Mouse (Mus musculus): ENCODE results near the gene Cdk5. TPM values are rescaled to one million over a fixed set of nuclear protein-coding genes. Genes with fewer than 3 reads are reported as not detected.

Gene Cdk5
- polyA plus RNA-seq, 1 experiment from 2014 or later: 46.4 TPM

DNA sequence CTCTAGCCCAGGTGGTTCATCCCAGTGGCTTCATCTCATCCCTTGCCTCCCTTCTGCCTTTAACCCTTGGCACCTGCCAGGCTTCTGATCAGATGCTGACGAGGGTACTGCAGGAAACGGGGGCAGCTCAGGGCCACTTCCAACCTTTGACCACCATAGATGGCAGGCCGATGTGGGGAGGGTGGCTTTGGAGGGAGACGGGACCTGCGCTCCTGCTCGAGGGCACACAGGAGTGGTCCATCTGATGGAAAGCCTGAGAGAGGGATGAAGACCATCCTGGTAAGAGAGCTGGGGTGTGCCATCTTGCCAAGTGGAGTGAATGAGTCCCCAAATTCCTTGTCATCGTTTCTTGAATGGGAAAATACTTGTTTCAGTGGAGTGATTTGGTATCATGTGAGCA is 19.9 kb upstream of the Cdk5 start:
- no peak overlapping the region for H3K9ac ChIP-seq (replicated peaks; ENCODE audit: low read depth, low read length)
- H3K36me3 ChIP-seq (ENCODE audit: control insufficient read depth, insufficient read depth, low read length): peaks cover 39% of the 10 kb centered on the region
- no peak overlapping the region for H3K4me3 ChIP-seq (ENCODE audit: low read depth, low read length)
- 92% methylated on average over 7 of the region's 7 CpGs for WGBS
- no peak for ATAC-seq (ENCODE audit: insufficient number of reproducible peaks, insufficient read depth, low FRiP score, low read depth)
- H3K9me3 ChIP-seq (ENCODE audit: control insufficient read depth, low read depth, low read length): no peaks in the 10 kb centered on the region
- no peak overlapping the region for H3K4me2 ChIP-seq (replicated peaks; ENCODE audit: low read depth, low read length)
- H3K4me1 ChIP-seq (ENCODE audit: control insufficient read depth, insufficient read depth, low read length): peaks cover 15% of the 10 kb centered on the region
- no peaks in the 10 kb centered on the region for H3K27me3 ChIP-seq (ENCODE audit: control insufficient read depth, insufficient read depth, low read length)
- no peak overlapping the region for H3K27ac ChIP-seq (ENCODE audit: low read length)

DNA sequence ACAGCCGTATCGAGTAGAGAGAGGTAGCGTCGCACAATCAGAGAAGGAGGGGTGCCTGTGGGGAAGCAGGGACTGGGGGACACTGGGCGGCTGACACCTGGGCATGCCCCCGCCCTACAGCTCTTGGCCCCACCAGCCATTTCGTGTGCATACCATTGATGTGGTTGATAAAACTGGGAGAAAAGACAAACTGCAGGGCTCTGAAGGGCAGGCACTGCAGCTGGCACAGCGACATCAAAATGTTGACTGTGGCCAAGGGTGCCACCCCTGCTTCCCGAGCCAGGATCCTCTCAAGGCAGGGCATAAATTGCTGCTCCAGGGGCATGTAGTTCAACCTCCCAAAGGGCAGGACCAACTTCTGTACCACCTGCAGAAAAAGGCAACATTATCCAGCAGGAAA is 18.7 kb upstream of the Cdk5 start:
- peaks cover 11% of the 10 kb centered on the region for H3K4me1 ChIP-seq (ENCODE audit: control insufficient read depth, insufficient read depth, low read length)
- H3K9me3 ChIP-seq (ENCODE audit: control insufficient read depth, low read depth, low read length): no peaks in the 10 kb centered on the region
- H3K36me3 ChIP-seq (ENCODE audit: control insufficient read depth, insufficient read depth, low read length): peaks cover 43% of the 10 kb centered on the region
- no peak overlapping the region for H3K9ac ChIP-seq (replicated peaks; ENCODE audit: low read depth, low read length)
- no peak overlapping the region for H3K4me3 ChIP-seq (ENCODE audit: low read depth, low read length)
- no peak for ATAC-seq (ENCODE audit: insufficient number of reproducible peaks, insufficient read depth, low FRiP score, low read depth)
- 85% methylated on average over 9 of the region's 9 CpGs for WGBS
- H3K4me2 ChIP-seq (replicated peaks; ENCODE audit: low read depth, low read length): no peak overlapping the region
- H3K27ac ChIP-seq (ENCODE audit: low read length): no peak overlapping the region
- H3K27me3 ChIP-seq (ENCODE audit: control insufficient read depth, insufficient read depth, low read length): no peaks in the 10 kb centered on the region

DNA sequence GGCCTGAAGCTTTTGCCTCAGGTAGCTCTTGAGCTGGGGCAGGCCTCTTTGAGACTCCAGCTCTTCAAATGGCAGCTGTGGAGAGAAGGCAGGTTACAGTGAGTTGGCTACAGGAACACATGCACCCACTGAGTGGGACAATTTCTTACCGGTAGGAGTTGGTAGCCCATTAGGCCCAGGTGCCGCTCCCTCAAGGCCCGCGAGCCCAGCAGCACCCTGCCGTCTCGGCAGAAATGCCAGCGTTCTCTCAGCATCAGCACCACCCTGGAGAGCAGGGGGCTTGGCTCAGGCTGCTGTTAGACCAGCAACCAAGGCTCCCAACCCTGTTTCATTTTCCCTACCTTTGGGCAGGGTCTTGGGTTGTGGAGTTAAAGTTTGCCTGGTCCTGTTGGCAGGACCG is 17.9 kb upstream of the Cdk5 start:
- H3K4me1 ChIP-seq (ENCODE audit: control insufficient read depth, insufficient read depth, low read length): peaks cover 11% of the 10 kb centered on the region
- 91% methylated on average over 8 of the region's 8 CpGs for WGBS
- no peaks in the 10 kb centered on the region for H3K27me3 ChIP-seq (ENCODE audit: control insufficient read depth, insufficient read depth, low read length)
- no peak overlapping the region for H3K27ac ChIP-seq (ENCODE audit: low read length)
- H3K4me3 ChIP-seq (ENCODE audit: low read depth, low read length): no peak overlapping the region
- no peak for ATAC-seq (ENCODE audit: insufficient number of reproducible peaks, insufficient read depth, low FRiP score, low read depth)
- H3K4me2 ChIP-seq (replicated peaks; ENCODE audit: low read depth, low read length): no peak overlapping the region
- no peak overlapping the region for H3K9ac ChIP-seq (replicated peaks; ENCODE audit: low read depth, low read length)
- no peaks in the 10 kb centered on the region for H3K9me3 ChIP-seq (ENCODE audit: control insufficient read depth, low read depth, low read length)
- H3K36me3 ChIP-seq (ENCODE audit: control insufficient read depth, insufficient read depth, low read length): peaks cover 51% of the 10 kb centered on the region

DNA sequence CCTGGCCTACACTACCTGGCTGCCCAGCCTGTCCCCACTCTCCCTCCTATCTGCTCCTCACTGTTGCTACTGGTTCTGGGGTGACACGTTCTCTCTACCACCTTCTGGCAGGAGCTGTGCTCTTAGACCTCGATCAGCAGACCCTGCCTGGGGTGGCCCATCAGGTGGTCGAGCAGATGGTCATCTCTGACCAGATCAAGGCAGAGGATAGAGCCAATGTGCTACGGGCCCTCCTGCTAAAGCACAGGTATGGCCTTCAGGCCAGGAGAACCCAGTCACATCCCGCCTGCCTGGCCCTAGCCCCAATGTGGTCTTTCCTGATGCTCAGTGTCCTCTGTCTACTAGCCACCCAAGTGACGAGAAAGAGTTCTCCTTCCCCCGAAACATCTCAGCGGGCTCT is 10.7 kb upstream of the Cdk5 start:
- WGBS: 87% methylated on average over 8 of the region's 8 CpGs
- H3K4me1 ChIP-seq (ENCODE audit: control insufficient read depth, insufficient read depth, low read length): no peaks in the 10 kb centered on the region

DNA sequence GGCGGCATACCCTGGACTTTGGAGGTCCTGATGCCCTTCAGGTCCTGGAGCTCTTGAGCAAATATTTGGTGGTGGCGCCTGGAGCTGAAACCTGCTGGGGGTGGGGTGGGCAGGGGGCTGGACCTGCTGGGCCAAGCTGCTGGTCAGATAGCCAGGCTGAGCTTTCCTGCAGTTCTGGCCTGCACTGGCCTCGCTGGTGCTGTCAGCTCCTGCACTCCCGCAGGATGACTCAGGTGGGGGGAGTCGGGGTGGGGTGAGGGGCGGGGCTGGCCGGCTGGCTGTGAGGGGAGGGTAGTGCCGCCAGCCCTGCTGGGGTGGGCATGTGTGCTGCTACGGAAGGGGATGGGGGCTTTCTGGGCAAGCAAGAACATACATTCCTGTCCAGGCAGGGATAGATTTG is 5.3 kb upstream of the Cdk5 start:
- Histone ChIP-seq H3K27ac (ENCODE audit: low read length) (peak overlapping the region; percentile 79; the same call in 1 of the 2 replicates), H3K27me3 (ENCODE audit: control insufficient read depth, insufficient read depth, low read length) (no peaks in the 10 kb centered on the region), H3K4me1 (ENCODE audit: control insufficient read depth, insufficient read depth, low read length) (peaks cover 32% of the 10 kb centered on the region), H3K4me2 (replicated peaks; ENCODE audit: low read depth, low read length) (peak overlapping the region; percentile 96), H3K36me3 (ENCODE audit: control insufficient read depth, insufficient read depth, low read length) (peaks cover 43% of the 10 kb centered on the region), H3K9ac (replicated peaks; ENCODE audit: low read depth, low read length) (no peak overlapping the region), H3K9me3 (ENCODE audit: control insufficient read depth, low read depth, low read length) (no peaks in the 10 kb centered on the region), H3K4me3 (ENCODE audit: low read depth, low read length) (peak overlapping the region; percentile 16)
- 18% methylated on average over 9 of the region's 9 CpGs for WGBS
- ATAC-seq (ENCODE audit: insufficient number of reproducible peaks, insufficient read depth, low FRiP score, low read depth): no peak; the same call in 1 of the 2 replicates

More for the DNA sequence above, 10.7 kb upstream of the Cdk5 start:
- Histone ChIP-seq H3K4me2 (replicated peaks; ENCODE audit: low read depth, low read length) (no peak overlapping the region), H3K9me3 (ENCODE audit: control insufficient read depth, low read depth, low read length) (no peaks in the 10 kb centered on the region), H3K27ac (ENCODE audit: low read length) (no peak overlapping the region), H3K27me3 (ENCODE audit: control insufficient read depth, insufficient read depth, low read length) (no peaks in the 10 kb centered on the region), H3K36me3 (ENCODE audit: control insufficient read depth, insufficient read depth, low read length) (peaks cover 84% of the 10 kb centered on the region), H3K9ac (replicated peaks; ENCODE audit: low read depth, low read length) (no peak overlapping the region), H3K4me3 (ENCODE audit: low read depth, low read length) (no peak overlapping the region)
- no peak for ATAC-seq (ENCODE audit: insufficient number of reproducible peaks, insufficient read depth, low FRiP score, low read depth)

DNA sequence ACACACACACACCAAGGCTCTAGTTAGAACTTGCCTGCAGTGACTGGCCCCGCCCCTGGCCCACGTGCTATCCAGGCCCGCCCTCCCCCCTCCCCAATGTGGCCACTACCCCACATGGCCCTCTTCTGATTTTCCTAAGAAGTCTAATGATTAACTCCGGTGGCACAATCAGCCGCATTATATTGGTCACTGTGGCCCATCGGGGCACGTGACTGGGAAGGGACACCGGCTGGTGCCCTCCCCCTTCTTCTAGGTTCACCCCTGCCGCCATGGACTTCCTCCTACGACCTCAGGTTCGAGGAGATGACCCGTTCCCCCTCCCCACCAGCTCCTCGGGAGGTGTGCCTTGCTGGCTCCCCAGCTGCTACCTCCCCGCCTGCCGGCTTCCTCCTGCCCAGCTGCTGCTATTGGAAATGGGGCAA is 4.7 kb upstream of the Cdk5 start:
- H3K4me3 ChIP-seq (ENCODE audit: low read depth, low read length): peak overlapping the region; percentile 16

DNA sequence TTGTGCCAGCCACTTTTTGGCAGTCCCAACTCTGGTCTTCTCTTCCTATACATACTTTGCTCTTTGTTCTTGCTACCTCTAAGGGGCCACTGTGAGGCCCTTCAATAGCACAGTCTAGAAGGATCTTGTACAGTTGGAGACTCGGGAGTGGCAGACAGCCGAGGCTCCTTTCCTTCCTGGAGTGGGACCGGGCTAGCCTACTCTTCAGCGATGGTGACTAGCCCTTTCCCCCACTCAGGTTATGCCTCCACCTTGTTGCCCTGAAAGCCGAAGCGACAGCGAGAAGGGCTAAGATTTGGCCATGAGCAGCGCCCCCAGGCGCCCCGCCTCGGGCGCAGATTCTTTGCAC is 3.9 kb upstream of the Cdk5 start:
- no peak for ATAC-seq (ENCODE audit: insufficient number of reproducible peaks, insufficient read depth, low FRiP score, low read depth)
- Histone ChIP-seq H3K9me3 (ENCODE audit: control insufficient read depth, low read depth, low read length) (no peaks in the 10 kb centered on the region), H3K36me3 (ENCODE audit: control insufficient read depth, insufficient read depth, low read length) (peaks cover 29% of the 10 kb centered on the region), H3K4me1 (ENCODE audit: control insufficient read depth, insufficient read depth, low read length) (peaks cover 39% of the 10 kb centered on the region), H3K27ac (ENCODE audit: low read length) (peak overlapping the region; percentile 53; the same call in 1 of the 2 replicates), H3K4me3 (ENCODE audit: low read depth, low read length) (peak overlapping the region; percentile 3; the same call in 1 of the 2 replicates), H3K27me3 (ENCODE audit: control insufficient read depth, insufficient read depth, low read length) (no peaks in the 10 kb centered on the region), H3K9ac (replicated peaks; ENCODE audit: low read depth, low read length) (0 out of 2 replicates have a peak overlapping the region, but pooled peaks have one; percentile 21), H3K4me2 (replicated peaks; ENCODE audit: low read depth, low read length) (peak overlapping the region; percentile 96)
- WGBS: 19% methylated on average over 12 of the region's 12 CpGs

More for the DNA sequence above, 4.7 kb upstream of the Cdk5 start:
- Histone ChIP-seq H3K4me2 (replicated peaks; ENCODE audit: low read depth, low read length) (peak overlapping the region; percentile 96), H3K9ac (replicated peaks; ENCODE audit: low read depth, low read length) (no peak overlapping the region), H3K27me3 (ENCODE audit: control insufficient read depth, insufficient read depth, low read length) (no peaks in the 10 kb centered on the region), H3K27ac (ENCODE audit: low read length) (peak overlapping the region; percentile 79), H3K4me1 (ENCODE audit: control insufficient read depth, insufficient read depth, low read length) (peaks cover 32% of the 10 kb centered on the region), H3K36me3 (ENCODE audit: control insufficient read depth, insufficient read depth, low read length) (peaks cover 37% of the 10 kb centered on the region), H3K9me3 (ENCODE audit: control insufficient read depth, low read depth, low read length) (no peaks in the 10 kb centered on the region)
- ATAC-seq (ENCODE audit: insufficient number of reproducible peaks, insufficient read depth, low FRiP score, low read depth): peak; percentile 50
- 10% methylated on average over 15 of the region's 15 CpGs for WGBS

DNA sequence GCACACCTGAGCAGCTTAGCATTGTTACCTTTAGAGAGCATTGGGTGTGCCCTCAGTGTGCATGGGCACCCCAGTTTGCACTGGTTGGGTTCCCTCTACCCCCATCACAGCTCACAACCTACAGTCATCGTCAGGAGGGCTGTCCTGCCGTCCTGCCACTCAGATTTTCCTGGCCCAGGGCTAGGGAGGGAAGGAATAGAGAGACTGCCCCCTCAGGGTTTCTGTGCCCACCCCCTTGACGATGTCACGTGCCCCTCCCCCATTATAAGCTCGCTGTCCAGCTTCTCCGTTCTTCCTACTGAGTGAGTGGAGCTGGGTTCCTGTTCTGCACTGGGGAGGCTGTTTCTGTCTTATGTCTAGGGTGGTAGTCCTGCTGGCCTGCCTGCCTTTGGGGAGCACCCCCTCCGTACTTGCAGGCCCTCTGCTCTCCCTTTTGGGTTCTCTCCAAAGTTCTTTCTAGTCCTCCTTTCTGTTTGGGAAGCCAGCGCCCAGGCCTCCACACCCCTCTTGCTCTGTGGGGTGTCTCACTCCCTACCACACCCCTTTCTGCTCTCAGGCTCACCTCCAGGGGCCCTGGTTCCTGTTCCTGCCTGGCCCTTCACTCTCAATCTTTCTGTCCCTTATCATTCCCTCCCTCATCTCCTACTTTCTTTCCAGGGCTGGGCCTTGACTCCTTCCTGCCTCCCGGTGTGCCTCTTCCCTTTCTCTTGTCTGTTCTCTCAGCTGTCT is 3.4 kb upstream of the Cdk5 start:
- Histone ChIP-seq H3K27me3 (ENCODE audit: control insufficient read depth, insufficient read depth, low read length) (no peaks in the 10 kb centered on the region), H3K27ac (ENCODE audit: low read length) (peak overlapping the region; percentile 53; the same call in 1 of the 2 replicates), H3K9ac (replicated peaks; ENCODE audit: low read depth, low read length) (no peak overlapping the region), H3K4me3 (ENCODE audit: low read depth, low read length) (peak overlapping the region; percentile 67), H3K9me3 (ENCODE audit: control insufficient read depth, low read depth, low read length) (no peaks in the 10 kb centered on the region), H3K36me3 (ENCODE audit: control insufficient read depth, insufficient read depth, low read length) (peaks cover 24% of the 10 kb centered on the region), H3K4me1 (ENCODE audit: control insufficient read depth, insufficient read depth, low read length) (peaks cover 40% of the 10 kb centered on the region), H3K4me2 (replicated peaks; ENCODE audit: low read depth, low read length) (peak overlapping the region; percentile 96)
- WGBS: 18% methylated on average over 9 of the region's 9 CpGs
- ATAC-seq (ENCODE audit: insufficient number of reproducible peaks, insufficient read depth, low FRiP score, low read depth): no peak
